Mouse (Mus musculus) hindbrain, embryonic 13.5 days (tissue): ENCODE measurements around the gene Macrod2. TPM values are rescaled to one million over a fixed set of nuclear protein-coding genes. Genes with fewer than 3 reads are reported as not detected.
A peak's percentile ranks its signal among the peaks of the same experiment; 100 is the strongest.

Experiments
- ATAC-seq: fragments of 200-750 bp; cut with Nextera tagmentation; 2 replicates; pipeline ENCODE4 v1.8.0; 2017; ENCODE audit warnings: moderate TSS enrichment; ENCODE audit not compliant: low FRiP score
- H3K27ac ChIP-seq: fragments of 300-500 bp; sonication (generic); 2 replicates; pipeline ENCODE4 v1.5.1; 2015; ENCODE audit warnings: inconsistent platforms, mild to moderate bottlenecking, moderate library complexity
- H3K27me3 ChIP-seq: fragments of 300-500 bp; sonication (generic); 2 replicates; pipeline ENCODE4 v1.6.1; 2015; ENCODE audit warnings: mild to moderate bottlenecking, inconsistent platforms
- H3K36me3 ChIP-seq: fragments of 300-500 bp; sonication (generic); 2 replicates; pipeline ENCODE4 v1.6.1; 2015; ENCODE audit warnings: mild to moderate bottlenecking, inconsistent platforms
- H3K4me1 ChIP-seq: fragments of 300-500 bp; sonication (generic); replicated peaks from 2 replicates; pipeline ENCODE4 v1.6.1; 2015; ENCODE audit warnings: inconsistent platforms
- H3K4me2 ChIP-seq: fragments of 300-500 bp; sonication (generic); 2 replicates; pipeline ENCODE4 v1.6.1; 2015; ENCODE audit warnings: inconsistent platforms, mild to moderate bottlenecking, moderate library complexity
- H3K4me3 ChIP-seq: fragments of 300-500 bp; sonication (generic); 2 replicates; pipeline ENCODE4 v1.5.1; 2015; ENCODE audit warnings: mild to moderate bottlenecking, inconsistent platforms
- H3K9ac ChIP-seq: fragments of 300-500 bp; sonication (generic); 2 replicates; pipeline ENCODE4 v1.6.1; 2015; ENCODE audit warnings: mild to moderate bottlenecking, inconsistent platforms
- H3K9me3 ChIP-seq: fragments of 300-500 bp; sonication (generic); 2 replicates; pipeline ENCODE4 v1.6.1; 2016; ENCODE audit warnings: inconsistent platforms
- WGBS: fragments of 180-500 bp; shearing (Covaris S2); methylation state at CpG from one replicate; pipeline ENCODE4 v1.1.7; 2015; 5-methylcytosine and 5-hydroxymethylcytosine counted together
- polyA plus RNA-seq: library from polyadenylated mRNA; unstranded; fragments of >200 nt; fragmentation: Nextera tagmentation; extraction: Ambion mirVana; gene quantifications from 2 replicates; pipeline ENCODE4 v1.2.1, GENCODE M21; 2015

Gene Macrod2
- polyA plus RNA-seq, 1 experiment from 2014 or later = 74.7 TPM

DNA sequence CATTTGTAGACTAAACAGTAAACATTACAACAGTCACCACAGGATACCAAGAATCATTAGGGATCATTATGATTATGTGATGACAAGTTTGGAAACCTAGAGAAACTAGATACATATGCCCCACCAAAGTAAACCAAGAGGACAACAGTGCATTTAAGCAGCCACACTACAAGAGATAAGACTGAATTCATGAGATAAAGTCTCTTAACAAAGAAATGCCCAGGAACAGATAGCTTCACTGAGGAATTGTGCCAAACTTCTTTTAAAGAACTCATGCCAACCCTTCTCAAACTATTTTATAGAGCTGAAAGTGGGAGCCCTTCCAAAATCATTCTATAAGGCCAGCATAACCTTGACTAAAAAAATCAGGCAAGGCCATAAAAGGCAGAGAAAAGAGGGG lies 2015.0 kb downstream of the Macrod2 start:
- Histone ChIP-seq H3K4me2 (no peak overlapping the region), H3K27me3 (no peaks in the 10 kb centered on the region), H3K9ac (no peak overlapping the region), H3K9me3 (no peaks in the 10 kb centered on the region), H3K36me3 (no peaks in the 10 kb centered on the region), H3K4me3 (no peak overlapping the region), H3K4me1 (no peaks in the 10 kb centered on the region), H3K27ac (no peak overlapping the region)
- no peak for ATAC-seq

DNA sequence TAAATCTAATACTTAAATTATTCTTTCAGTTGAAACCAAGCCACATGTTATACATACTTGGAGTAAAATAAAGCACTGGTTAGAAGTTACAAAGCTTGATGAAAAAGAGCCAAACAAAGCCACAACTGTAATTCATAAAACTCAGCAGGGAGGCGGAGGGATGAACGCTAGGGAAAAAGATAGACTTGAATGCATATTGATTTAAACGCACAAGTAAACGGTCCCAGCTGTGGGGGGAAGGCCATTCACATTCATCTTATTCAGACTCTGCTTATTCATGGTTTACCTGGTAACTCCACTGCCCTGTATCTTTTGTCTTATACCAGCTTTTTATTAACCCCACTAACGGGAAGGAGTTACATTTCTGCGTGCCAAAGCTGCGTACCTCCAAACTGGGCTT lies 2038.0 kb downstream of the Macrod2 start:
- no peak overlapping the region for H3K9ac ChIP-seq
- H3K27ac ChIP-seq = no peak overlapping the region
- H3K4me3 ChIP-seq = no peak overlapping the region
- no peaks in the 10 kb centered on the region for H3K9me3 ChIP-seq
- no peak for ATAC-seq
- H3K4me2 ChIP-seq = no peak overlapping the region
- H3K4me1 ChIP-seq = peaks cover 8% of the 10 kb centered on the region; the same call in 1 of the 2 replicates
- no peaks in the 10 kb centered on the region for H3K27me3 ChIP-seq
- 55% methylated on average over 7 of the region's 7 CpGs for WGBS
- no peaks in the 10 kb centered on the region for H3K36me3 ChIP-seq

DNA sequence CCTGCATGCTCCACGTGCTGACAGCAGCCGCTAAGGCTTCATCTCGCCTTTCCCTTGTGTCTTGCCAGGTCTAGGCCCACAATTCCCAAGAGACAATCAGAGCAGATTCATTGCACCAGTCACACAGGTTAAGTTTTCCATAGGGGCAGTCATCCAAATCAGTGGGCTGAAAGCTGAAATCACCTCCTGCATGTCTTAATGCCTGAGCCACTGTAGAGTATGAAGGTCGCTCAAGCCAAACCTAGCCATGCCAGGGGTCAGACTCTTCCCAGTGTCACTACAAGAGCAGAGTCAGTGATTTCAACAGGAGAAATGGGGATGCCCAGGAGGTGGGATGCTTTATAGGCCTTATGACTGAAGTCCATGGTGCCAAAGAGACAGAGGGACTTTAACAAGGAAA lies 2039.6 kb downstream of the Macrod2 start:
- Histone ChIP-seq H3K9ac (no peak overlapping the region), H3K27ac (no peak overlapping the region), H3K36me3 (no peaks in the 10 kb centered on the region), H3K9me3 (no peaks in the 10 kb centered on the region), H3K4me1 (peaks cover 9% of the 10 kb centered on the region; the same call in 1 of the 2 replicates), H3K4me2 (no peak overlapping the region), H3K27me3 (no peaks in the 10 kb centered on the region), H3K4me3 (no peak overlapping the region)
- WGBS = 91% methylated on average over 4 of the region's 4 CpGs
- no peak for ATAC-seq

DNA sequence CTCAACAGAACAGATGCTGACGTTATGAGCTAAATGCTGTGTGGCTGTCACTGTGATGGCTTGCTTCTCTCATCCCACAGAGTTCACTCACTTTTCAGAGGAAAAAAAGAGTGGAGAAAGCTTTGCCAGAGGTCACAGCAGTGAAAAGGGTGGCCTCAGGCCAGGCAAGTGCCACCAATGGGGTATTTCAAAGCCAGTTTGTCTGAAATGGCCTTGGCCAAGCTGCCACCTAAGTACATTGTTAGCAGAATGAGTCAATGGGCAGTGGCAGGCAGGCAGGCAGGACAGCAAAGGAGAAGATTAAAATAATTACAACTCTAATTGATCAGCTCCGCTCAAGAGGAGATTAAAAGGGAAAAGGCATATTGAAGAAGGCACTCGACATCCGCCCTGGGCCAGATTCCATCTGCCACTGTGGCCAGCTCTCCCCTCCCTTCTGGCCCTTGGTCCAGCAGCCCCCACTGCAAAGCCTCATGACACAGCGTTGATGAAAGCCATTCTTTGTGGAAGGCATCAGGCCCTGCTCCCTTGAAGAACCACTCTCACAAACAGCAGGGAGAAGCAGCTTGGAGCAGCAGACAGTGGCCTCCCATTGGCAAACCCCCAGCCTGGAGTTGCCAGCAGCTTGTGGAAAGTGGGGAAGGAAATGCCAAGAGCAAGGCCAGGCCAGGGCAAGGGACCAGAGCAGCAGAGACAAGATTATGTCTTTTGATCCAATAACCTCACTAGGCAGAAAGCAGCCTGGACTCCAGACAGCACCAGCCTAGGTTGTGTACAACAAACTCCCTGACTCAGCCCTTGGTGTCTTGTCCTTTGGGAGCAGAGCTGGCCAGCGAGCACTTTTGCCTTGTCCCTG lies 2042.7 kb downstream of the Macrod2 start:
- H3K9me3 ChIP-seq = no peaks in the 10 kb centered on the region
- no peaks in the 10 kb centered on the region for H3K36me3 ChIP-seq
- H3K27me3 ChIP-seq = no peaks in the 10 kb centered on the region
- H3K9ac ChIP-seq = no peak overlapping the region
- peaks cover 9% of the 10 kb centered on the region; the same call in 1 of the 2 replicates for H3K4me1 ChIP-seq
- WGBS = 55% methylated on average over 6 of the region's 6 CpGs
- no peak overlapping the region for H3K4me3 ChIP-seq
- no peak overlapping the region for H3K4me2 ChIP-seq
- peak; percentile 68 for ATAC-seq
- 0 out of 2 replicates have a peak overlapping the region, but pooled peaks have one; percentile 3 for H3K27ac ChIP-seq

Other genes with a start within 250 kb of the Macrod2 start
- gene Gm17374, start 243.3 kb upstream of the Macrod2 start, polyA plus RNA-seq = not detected in 2 replicates
- gene Esf1, start 224.7 kb upstream of the Macrod2 start, polyA plus RNA-seq = 21.1 and 21.5 TPM in 2 replicates
- gene Ndufaf5, start 224.7 kb upstream of the Macrod2 start, polyA plus RNA-seq = 44.9 and 47.5 TPM in 2 replicates
- gene Sel1l2, start 5.6 kb upstream of the Macrod2 start, polyA plus RNA-seq = not detected in 2 replicates